Mouse (Mus musculus) heart, adult 8-10 months (tissue): ENCODE results near the gene Spem2. TPM values are rescaled to one million over a fixed set of nuclear protein-coding genes. Genes with fewer than 3 reads are reported as not detected.

Experiments
- DNase-seq: peaks from one replicate; pipeline ENCODE4 v3.0.0; 2022; ENCODE audit warnings: low spot score
- total RNA-seq, 4 experiments: library from RNA; stranded (reverse); gene quantifications; 2 replicates each; pipeline ENCODE4 v1.2.4; 2022

Spem2 gene
- total RNA-seq, 4 experiments from 2014 or later: not detected

- DNase-seq: no peak
These were observed 17.2 kb upstream of the Spem2 start for GRCm38 (mm10) chr11:69835326-69835965.

DNA sequence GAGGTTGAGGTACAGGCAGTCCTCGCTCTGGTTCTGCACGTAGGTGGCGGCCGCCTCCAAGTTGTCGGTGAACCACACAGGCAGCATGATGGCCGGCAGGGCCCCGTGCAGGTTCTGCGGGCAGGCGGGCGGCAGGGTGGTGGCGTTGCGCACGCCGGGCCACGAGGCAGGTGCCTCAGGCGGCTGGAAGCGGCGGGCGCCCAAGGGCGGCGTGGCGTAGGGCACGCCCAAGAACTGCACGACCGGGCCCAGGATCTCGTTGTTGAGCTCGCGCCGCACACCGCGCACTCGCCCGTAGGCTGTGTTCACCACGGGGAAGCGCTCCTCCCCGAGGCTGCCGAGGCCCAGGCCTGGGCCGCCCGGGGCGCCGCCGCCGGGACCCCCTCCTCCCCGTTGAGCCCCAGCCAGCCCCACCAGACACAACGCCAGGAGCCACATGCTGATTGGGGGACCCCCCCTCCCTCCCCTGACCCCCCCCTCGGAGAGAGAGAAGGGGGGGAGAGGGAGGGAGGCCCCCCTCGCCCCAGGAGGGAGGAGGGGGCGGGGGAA is 15.8 kb upstream of the Spem2 start:
- no peak for DNase-seq

GRCm38 (mm10) chr11:69833554-69833953 is 15.3 kb upstream of the Spem2 start:
- DNase-seq: no peak

GRCm38 (mm10) chr11:69828832-69829231 is 10.6 kb upstream of the Spem2 start:
- no peak for DNase-seq

DNA sequence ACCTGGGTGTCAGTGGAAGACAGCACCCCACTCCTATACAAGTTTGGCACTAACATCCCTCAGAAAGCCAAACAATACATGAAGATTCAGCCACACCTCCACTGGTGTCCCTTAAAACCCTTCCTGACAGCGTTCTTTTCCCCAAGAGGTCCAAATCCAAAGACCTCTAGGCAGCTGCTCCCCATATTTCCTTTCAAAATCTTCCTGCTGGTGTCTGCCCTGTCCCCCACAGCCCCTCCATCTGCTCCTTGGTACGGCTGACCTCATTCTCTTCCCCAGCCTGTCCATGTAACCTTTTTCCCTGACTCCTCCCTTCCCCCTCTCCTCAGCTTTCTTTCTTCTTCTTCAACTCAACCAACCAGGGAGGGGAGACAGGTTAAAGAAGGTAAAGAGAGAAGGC is 5.2 kb upstream of the Spem2 start:
- no peak for DNase-seq

DNA sequence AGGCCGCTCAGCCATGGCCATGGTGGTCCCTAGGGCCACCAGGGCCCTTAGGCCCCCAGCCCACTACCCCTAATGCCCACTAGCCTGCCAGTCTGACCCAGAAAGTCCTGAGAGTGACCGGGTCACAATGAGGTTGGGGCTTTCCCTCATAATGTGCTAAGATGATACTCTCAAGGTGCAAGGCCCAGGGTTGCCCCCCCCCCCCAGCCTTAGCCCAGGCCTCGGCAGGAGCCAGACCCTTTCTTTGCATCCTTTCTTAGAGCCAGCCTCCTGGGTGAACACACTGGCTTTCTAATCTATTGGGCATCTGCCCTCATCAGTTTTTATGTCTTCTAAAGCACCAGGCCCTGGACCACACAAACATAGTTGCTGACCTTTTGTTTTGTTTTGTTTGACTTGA is 3.8 kb upstream of the Spem2 start, which contains the start of gene Spem1:
TSS of gene Spem1 (minus strand) at position 101 of the 400 bp plus-strand sequence.
- DNase-seq: no peak

DNA sequence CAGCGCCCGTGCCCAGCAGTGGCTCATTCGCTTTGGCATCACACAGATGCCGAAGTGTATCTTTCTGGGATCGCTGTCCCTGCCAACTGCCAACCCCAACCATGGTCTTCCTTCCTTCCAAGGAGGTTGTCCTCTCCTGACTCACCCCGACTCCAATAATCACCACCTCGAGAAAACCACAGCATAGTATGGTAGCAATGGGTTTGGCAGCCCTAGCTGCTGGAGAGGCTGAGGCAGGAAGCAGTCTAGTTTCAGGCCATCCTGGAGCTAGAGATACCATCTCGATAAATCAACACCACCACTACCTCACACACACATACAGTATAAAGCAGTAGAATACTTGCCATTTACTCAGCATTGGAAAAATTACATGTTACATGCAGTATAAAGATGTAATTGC is 606 bp upstream of the Spem2 start:
- DNase-seq: no peak

DNA sequence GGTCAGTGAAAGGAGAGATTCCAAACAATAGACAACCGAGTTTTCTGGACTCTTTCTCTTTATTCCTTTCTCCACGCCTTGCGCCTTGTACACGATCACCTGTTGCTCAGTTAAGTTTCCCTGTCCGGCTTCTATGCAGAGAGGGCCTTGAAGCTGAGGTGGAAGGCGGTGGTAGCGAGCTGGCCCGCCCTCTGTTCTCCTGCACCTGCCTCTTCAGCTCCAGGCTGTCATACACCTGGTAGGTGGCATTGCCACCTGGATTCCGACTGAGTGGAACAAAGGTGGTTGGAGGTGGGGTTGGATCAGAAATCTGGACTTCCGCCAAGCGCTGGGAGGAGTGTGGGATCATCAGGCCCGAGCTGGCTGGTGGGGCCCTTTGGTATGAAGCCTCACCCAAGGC is 1.7 kb downstream of the Spem2 start:
- DNase-seq: no peak

DNA sequence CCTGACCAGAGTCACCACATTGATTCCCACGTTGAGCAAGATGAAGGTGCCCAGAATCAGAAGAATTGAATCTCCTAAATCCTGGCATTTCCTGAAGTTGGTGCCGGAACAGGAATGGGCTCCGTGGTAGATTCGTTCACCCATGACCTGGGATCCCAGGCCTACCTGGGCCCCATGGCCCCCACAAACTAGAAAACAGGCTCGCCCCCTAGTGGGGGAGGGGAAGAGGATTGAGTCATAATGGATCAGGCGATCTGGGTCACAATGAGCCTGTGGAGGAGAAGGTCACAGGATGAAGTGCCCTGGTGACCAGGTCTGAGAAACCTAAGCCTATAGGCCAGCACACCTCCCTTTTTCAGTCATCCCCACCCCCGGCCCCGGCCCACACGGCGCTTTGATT is 3.1 kb downstream of the Spem2 start, which contains the start of gene Gm39566:
TSS of gene Gm39566 (minus strand) at position 144 of the 400 bp plus-strand sequence.
- no peak for DNase-seq

DNA sequence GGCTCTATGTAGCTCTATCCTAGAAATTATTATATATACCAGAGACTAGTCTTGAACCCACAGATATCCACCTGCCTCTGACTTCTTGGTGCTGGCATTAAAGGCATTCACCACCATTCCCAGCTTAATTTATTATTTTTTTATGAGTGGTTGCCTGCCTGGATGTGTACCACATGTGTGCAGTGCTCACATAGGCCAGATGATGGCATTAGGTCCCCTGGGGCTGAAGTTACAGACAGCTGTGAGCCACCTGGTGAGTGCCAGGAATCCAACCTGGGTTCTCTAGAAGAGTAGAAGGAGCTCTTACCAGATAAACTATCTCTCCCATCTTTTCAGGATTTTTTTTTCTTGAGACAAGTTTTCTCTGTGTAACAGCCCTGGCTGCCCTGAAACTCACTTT is 8.0 kb downstream of the Spem2 start:
- DNase-seq: no peak

GRCm38 (mm10) chr11:69807641-69808040 is 10.6 kb downstream of the Spem2 start:
- no peak for DNase-seq

DNA sequence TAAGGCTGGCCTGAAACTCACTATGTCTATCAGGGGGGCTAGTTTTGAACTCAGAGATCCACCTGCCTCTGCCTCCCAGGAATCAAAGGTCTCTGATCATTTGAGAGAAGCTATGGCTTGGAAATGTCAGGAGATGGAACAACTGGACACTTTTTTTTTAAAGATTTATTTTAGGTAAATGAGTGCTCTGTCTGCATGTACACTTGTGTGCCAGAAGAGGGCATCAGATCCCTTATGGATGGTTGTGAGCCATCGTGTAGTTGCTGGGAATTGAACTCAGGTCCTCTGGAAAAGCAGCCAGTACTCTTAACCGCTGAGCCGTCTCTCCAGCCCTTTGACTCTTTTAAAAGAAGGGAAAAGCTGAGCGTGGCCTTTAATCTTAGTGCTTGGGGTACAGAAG is 11.9 kb downstream of the Spem2 start:
- no peak for DNase-seq

- DNase-seq: no peak
These were observed 13.0 kb downstream of the Spem2 start, which contains the start of gene Tmem102 for GRCm38 (mm10) chr11:69804972-69805909. TSS of gene Tmem102 (minus strand) at chr11:69805624.

DNA sequence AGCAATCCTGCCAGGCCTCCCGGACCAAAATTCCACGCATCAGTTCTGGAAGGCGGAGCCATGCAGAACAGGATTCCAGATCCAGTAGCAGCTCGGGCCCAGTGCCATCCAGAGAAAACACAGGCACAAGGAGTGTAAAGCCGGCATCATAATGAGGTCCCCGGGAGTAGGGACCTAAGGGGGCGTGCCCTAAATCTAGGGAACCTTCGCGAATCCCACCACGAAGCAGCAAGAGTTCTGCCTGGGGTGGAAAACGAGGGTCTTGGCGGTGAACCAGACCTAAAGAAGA is 13.7 kb downstream of the Spem2 start:
- DNase-seq: no peak

- DNase-seq: peak; percentile 53
These were observed 14.2 kb downstream of the Spem2 start for GRCm38 (mm10) chr11:69803786-69804651.

DNA sequence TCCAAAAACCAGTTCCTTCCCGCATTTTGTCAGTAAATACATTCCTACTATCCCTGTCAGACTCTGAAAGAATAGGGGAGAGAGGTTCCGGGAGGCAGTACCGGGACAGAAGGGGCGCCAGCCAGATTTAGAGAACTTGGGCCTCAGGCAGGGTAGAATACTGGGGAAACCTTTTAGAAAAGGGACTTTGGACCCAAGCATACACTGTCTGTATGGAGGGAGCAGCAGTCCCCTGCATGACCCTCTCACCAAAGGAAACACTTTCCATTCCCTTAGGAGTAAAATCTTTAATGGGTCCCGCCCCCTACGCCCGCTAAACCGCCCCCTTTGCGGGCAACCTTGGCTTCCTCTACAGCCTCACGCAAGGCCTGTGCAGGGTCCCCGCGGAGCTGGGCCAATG is 14.9 kb downstream of the Spem2 start:
- DNase-seq: no peak

GRCm38 (mm10) chr11:69802648-69803105 is 15.6 kb downstream of the Spem2 start:
- DNase-seq: peak; percentile 89

DNA sequence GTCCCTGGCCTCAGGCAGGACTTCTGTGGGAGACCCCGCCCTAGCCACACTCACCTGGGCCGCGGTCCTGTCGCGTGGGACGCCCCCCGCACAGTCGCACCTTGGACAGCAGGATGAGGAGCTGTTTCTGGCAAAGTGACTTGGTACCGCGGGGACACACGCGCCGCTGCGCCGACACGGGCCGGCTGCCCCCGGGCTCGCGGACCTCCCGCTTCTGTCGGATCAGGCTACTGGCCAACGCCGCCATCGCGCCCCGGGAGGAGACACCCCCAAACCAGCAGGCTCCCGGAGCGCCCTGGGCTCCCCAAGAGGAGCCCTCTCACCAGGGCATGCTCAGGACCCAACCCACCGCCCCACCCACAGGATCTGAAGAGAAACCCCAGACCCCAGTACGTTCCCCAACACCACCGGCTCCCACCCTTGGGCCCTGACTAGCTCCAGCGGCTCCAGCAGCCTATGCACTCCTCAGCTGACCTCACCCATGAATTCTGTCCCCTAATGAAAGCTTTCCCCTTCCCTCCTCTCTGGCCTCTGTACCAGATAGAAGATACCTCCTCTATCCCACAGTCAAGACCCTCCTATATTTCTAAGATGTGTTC is 16.8 kb downstream of the Spem2 start, which contains the start of gene Fgf11:
TSS of gene Fgf11 (minus strand) at position 479 of the 599 bp plus-strand sequence.
- no peak for DNase-seq

GRCm38 (mm10) chr11:69800392-69801197 is 17.7 kb downstream of the Spem2 start:
- DNase-seq: no peak

- DNase-seq: no peak
These were observed 18.2 kb downstream of the Spem2 start for GRCm38 (mm10) chr11:69800138-69800391.
